Mouse (Mus musculus) kidney, postnatal 10 days (tissue): Measurements from ENCODE around the gene Tlx2.

ENCODE experiments used
- DNase-seq: peaks from one replicate; pipeline ENCODE4 v3.0.0; 2021; ENCODE audit warnings: mixed read lengths

Gene Tlx2

DNA sequence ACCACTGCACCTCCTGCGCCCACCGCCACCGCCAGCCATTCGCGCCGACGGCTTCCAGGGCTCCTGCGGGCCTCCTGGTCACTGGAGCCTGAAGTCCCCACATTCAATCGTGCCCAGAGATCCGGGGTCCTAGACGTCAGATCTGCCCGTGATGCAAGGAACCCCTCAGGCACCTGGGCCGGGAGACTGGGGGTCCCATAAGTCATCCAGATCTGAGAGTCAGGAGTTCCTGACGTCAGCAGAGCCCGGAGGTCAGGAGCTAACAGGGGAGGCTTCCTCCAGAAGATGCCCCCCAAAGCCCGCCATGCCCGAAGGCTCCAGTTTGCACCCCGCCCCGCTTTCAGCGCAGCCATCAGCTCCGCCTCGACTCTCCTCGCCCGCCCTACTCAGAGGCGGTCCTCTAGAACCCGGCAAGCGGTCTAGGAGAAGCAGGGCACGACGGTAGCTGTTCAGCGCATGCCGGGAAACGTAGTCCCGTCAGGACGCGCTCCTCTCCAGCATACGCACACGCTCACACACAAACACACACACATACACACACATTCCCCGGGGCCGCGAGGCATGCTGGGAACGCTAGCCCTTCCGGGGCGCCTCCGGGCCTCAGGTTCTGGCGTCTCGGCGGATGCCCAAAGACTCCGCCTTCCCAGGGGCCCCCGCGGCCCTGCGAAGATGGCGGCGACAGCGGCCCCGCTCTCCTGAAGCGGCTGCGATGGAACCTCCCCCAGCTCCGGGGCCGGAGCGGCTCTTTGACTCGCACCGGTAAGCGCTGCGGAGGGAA is 15.8 kb downstream of the Tlx2 start, which contains the start of gene Aup1:
Gene Aup1, plus strand, starts transcription at position 448 of the 778 bp plus-strand sequence.
- DNase-seq = peak; percentile 97

DNA sequence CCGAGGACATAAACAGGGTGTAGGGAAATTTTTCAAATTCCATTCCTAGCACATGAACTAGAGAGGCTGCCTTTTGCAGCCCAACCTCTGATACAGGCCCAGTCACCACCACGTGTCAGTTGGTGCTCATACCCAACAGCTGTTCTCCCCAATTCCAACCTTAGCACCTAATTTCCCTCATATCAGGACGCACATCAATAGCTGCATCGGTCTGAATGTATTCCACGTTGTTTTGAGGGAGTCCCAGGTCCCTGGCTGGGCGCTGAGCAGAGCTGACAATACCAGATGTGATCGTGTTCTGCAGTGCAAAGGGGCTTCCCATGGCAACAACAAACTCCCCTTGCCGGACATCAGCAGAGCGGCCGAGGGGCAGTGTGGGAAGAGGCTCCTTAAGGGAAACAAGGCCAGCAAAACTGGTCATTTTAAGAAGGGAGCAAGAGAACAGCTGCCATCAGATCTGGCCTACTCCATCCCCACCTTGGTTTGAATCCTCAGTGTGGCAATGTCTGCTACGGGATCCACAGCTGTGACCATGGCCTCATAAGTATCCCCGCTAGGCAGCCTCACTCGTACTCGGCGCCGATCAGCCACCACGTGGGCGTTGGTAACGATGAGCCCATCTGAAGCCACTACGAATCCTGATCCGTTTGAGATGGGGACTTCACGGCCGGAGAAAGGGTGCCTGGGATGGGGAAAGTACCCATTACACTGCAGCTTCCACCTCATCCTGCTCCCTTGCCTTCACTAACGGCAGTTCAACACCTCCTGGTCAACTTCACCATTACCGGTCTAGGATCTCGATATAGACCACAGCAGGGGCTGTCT is 16.7 kb downstream of the Tlx2 start:
- peak; percentile 52 for DNase-seq

- DNase-seq = no peak
These were observed 20.7 kb downstream of the Tlx2 start for GRCm38 (mm10) chr6:83049367-83049766.

DNA sequence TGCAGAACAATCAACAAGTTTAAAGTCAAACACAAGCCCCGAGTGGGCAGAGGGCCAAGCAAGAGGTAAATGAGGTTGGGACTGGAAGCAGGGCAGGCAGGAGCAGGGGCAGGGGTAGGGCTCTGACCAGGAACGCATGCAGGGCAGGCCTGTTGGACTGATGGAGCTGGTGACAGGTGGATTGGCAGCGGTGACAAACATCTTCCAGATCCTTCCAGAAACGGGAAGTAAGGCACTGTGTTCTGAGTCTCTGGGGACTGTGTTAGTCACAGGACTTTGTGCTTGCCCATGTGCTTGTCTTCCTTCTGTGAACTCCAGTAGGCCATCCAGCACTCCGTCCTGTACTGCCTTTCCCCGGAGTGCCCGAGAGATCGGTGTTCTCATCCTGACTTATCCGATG is 25.4 kb downstream of the Tlx2 start:
- peak; percentile 47 for DNase-seq

DNA sequence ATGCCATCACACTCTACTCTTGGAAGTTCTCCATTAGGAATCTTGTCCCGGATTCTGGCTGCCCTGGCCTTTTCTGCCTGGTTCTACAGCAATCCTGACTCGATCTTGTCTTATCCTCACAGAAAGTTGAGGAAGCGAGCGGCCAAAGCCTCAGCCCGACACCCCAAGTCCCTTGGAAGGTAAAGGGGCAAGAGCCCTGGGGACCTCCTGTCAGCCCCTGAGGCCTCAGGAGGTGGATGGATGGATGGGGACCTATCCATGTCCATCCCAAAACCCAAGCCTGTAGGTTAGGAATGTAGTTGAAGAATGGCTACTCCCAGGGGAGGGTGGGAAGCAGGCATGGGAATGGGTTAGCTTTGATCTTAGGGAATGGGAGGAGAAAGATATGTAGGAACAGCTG is 26.1 kb downstream of the Tlx2 start:
- no peak for DNase-seq

GRCm38 (mm10) chr6:83043561-83043960 is 26.5 kb downstream of the Tlx2 start:
- DNase-seq = no peak

GRCm38 (mm10) chr6:83040601-83041000 is 29.5 kb downstream of the Tlx2 start:
- DNase-seq = no peak

DNA sequence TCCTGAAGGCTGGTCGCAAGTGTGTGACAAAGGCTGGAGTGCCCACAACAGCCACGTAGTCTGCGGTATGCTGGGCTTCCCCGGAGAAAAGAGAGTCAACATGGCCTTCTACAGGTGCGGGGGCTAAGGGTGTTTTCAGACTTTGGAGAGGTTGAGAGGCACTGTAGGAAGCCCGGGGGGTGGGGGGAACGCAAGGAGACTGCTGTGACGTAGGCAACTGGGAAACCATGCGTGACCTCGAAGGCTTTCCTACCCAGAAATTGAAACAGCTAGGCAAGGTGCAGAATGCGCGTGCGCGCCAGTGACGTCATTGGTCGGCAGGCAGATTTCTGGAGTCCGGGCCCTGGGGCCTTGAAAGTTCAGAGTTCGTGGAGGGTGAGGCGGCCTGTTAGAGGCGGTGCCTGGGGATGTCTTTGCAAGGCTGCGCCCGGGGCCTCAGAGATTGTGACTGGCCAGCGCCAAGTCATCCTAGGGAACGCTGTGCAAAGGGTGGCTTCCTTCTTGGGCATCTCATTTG is 31.5 kb downstream of the Tlx2 start:
- DNase-seq = peak; percentile 93

DNA sequence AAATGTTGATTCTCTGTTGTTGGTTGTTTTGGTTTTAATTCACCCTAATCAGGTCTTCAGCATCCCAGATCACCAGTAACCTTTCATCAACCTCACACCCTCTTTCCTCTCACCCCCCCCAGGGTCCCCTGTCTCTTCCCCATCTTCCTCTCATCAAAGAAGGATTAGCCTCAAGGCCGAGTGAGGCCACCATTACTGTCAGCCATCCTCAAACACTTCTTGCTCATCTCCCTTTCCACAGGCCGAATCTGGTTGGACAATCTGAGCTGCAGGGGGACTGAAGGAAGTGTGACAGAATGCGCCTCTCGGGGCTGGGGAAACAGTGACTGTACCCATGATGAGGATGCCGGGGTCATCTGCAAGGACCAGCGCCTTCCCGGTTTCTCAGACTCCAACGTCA is 32.9 kb downstream of the Tlx2 start:
- DNase-seq = no peak

DNA sequence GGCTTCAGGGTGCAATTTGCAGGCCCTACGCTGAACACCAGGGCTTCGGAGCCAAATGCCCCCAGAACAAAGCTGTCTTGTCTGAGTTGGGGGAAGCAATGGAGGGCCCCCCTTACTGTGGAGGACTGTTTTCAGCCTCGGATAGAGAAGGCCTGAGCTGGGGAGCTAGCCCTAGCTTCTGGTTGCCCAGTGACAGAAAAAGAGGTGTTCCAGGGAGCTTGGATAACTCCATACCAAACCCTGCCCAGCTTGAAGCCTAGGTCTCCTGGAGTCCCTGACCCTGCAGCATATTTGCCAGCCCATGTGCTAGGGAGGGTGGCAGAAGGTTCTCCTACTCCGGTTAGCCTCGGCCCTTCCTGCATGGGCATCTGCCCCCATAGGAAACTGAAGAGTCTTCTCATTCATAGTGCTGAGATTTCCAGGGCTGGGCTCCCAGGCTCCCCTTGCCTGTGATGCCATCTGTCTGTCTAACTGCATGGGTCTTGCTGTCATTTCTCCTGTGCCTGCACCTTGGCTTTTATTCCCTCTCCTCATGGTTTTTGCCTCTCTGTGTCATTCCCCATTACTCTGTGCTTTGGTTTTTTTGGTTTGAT is 35.5 kb downstream of the Tlx2 start:
- DNase-seq = no peak

GRCm38 (mm10) chr6:83033249-83034185 is 36.6 kb downstream of the Tlx2 start, which contains the start of the genes Dok1 and Loxl3:
Gene Dok1, minus strand, starts transcription at chr6:83033471.
Gene Loxl3, plus strand, starts transcription at chr6:83034173.
- DNase-seq = peak; percentile 87

- peak; percentile 61 for DNase-seq
These were observed 37.3 kb downstream of the Tlx2 start for GRCm38 (mm10) chr6:83032769-83033191.

DNA sequence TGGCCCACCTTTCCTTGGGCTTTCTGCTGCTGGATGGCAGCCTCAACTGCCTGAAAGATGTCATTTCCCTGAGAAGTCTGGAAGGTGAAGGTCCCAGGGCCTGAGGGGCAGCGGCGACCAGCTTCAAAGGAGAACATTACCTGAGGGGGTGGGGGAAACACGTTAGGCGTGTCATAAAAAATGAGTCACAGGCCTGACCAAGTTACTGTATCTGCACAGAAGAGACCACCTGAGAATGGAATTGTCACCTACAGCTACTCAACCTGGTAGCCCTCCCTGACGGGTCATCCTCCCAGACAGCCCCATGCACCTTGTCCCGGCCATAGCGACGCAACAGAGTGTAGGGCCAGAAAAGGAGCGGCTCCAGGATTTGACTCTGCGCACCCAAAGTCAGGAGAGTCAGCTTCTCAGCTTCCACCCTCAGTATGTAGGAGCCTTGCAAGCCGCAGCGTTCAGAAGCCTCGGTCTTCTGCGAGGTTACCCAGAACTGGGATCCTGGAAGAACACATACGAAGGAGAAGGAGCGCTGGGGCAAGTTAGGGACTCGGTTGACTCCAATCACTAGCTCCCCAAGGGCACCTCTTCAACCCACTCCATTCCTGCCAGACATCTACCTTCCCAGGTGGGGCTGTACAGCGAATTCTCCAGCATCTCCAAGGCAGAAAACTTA is 38.0 kb downstream of the Tlx2 start:
- no peak for DNase-seq

GRCm38 (mm10) chr6:83031111-83031510 is 39.0 kb downstream of the Tlx2 start:
- DNase-seq = no peak

DNA sequence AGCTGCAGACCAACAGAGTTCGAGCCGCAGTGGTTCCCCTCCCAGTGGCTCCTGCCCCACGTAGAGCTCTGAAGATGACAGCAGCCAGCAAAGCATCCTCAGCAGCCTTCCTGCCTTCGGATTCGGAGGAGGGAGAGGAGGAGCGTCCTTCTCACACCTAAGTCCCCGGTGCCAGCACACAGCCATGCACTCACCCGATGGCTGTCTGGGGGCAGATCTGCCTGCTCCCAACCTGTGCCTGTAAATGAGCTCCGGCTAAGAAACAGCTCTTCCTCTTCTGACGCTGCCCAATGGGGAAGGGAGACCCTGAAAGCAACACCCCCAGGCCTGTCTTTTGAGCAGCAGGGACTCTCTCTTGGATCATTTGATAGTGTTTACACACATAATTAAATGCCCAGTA is 40.3 kb downstream of the Tlx2 start:
- no peak for DNase-seq

GRCm38 (mm10) chr6:83027706-83028105 is 42.4 kb downstream of the Tlx2 start:
- DNase-seq = no peak

GRCm38 (mm10) chr6:83027293-83027692 is 42.8 kb downstream of the Tlx2 start:
- no peak for DNase-seq

DNA sequence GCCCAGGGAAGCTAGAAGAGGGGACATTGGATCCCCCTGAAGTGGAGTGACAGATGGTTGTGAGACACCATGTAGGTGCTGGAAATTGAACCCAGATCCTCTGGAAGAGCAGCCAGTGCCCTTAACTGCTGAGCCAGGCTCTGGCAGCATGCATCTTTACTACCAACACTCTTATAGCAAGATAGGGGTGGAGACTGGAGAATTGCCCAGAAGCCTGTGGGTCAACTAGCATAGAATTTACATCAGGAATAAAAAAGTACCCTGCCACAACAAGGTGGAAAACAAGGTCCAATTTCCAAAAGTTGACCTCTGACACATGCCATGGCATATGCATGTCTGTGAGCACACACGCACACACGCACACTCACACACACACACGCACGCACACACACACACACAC is 44.9 kb downstream of the Tlx2 start:
- DNase-seq = no peak

GRCm38 (mm10) chr6:83024421-83024820 is 45.7 kb downstream of the Tlx2 start:
- DNase-seq = no peak

DNA sequence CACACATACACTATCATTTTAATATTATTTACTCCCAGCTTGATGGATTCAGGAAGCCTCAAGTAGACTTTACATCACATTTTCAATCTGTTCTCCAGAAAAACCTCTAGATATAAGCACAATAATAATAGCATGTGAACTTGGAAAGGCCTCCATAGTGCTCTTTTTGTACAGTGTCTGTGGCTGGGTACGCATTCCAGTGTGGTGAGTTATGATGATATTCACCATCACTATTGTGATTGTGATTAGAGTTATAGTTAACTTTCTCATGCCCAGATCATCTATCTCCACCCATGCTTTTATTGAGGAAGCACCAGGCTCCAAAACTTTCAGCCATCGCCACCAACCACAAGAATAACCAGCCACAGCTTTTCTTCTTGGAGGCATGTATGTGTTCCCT is 46.3 kb downstream of the Tlx2 start:
- DNase-seq = no peak

DNA sequence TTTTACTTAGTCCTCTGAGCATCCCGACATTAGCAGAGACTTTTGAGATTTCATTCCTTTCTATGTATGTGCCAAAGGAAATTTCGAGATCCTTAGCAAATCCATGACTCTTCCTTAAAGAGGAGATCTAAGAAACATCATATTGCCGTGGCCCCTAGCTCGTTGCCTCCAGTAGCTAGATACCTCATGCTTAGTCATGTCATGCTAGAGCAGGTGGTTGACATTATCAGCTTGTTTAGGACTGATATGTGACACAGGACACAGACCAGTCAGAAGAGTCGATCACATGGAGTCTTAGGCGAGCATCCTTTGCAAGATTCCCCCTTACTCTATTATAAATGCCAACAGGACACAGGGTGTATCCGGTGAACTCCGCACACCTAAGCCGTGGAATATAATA is 47.1 kb downstream of the Tlx2 start:
- DNase-seq = no peak
